ENCODE assay signal across 9 mouse cellular contexts in genomic region chr13:63432759-63433158, GRCm38 (mm10).
A peak's percentile ranks its signal among the peaks of the same experiment; 100 is the strongest.
DNase-seq lines count a peak whose midpoint lies in the region; ATAC-seq and TF ChIP-seq lines count a peak whose summit lies in the region.
"Had no signal": no experiment of that assay in that cellular context is flagged by ENCODE, and none has a peak within 500 bp of the region (broad histone marks: within the 10 kb centered on the region; RNA-seq: fewer than 3 reads in every experiment).

No protein-coding gene starts in this region.

- H3K4me1 ChIP-seq in forebrain, embryonic 10.5 days, result peaks cover 19% of the 10 kb centered on the region
- peaks cover 8% of the 10 kb centered on the region; the same call in 1 of the 2 replicates for H3K4me1 ChIP-seq in forebrain, embryonic 13.5 days
- no peaks in the 10 kb centered on the region for H3K4me1 ChIP-seq in midbrain, postnatal 0 days (ENCODE audit: insufficient read depth, low read length)
- H3K4me1 ChIP-seq in midbrain, embryonic 16.5 days (ENCODE audit: control insufficient read depth, insufficient read depth, low read length), result peaks cover 3% of the 10 kb centered on the region

- H3K4me3 ChIP-seq in forebrain, embryonic 10.5 days, result no peak overlapping the region
- H3K4me3 ChIP-seq in forebrain, embryonic 13.5 days, result no peak overlapping the region
- H3K4me3 ChIP-seq in midbrain, postnatal 0 days (ENCODE audit: low read depth, low read length), result no peak overlapping the region
- H3K4me3 ChIP-seq in midbrain, embryonic 16.5 days (ENCODE audit: low read depth, low read length), result no peak overlapping the region

- H3K27ac ChIP-seq in forebrain, embryonic 10.5 days, result no peak overlapping the region
- H3K27ac ChIP-seq in forebrain, embryonic 13.5 days, result no peak overlapping the region
- no peak overlapping the region for H3K27ac ChIP-seq in midbrain, postnatal 0 days (ENCODE audit: low read depth, low read length)
- no peak overlapping the region for H3K27ac ChIP-seq in midbrain, embryonic 16.5 days (ENCODE audit: low read length)

- H3K9me3 ChIP-seq in forebrain, embryonic 10.5 days, result no peaks in the 10 kb centered on the region
- H3K9me3 ChIP-seq in forebrain, embryonic 13.5 days (replicated peaks), result no peaks in the 10 kb centered on the region
- H3K9me3 ChIP-seq in midbrain, postnatal 0 days (ENCODE audit: low read length), result no peaks in the 10 kb centered on the region
- no peaks in the 10 kb centered on the region for H3K9me3 ChIP-seq in midbrain, embryonic 16.5 days (replicated peaks; ENCODE audit: control insufficient read depth, low read length, poor library complexity, severe bottlenecking)
- H3K9me3 ChIP-seq: midbrain, embryonic 12.5 days had no signal

- no peak overlapping the region for H3K9ac ChIP-seq in forebrain, embryonic 13.5 days
- no peak overlapping the region for H3K9ac ChIP-seq in midbrain, postnatal 0 days (replicated peaks; ENCODE audit: low read length, poor library complexity, severe bottlenecking)
- no peak overlapping the region for H3K9ac ChIP-seq in midbrain, embryonic 16.5 days (ENCODE audit: low read depth, low read length)
- H3K9ac ChIP-seq: midbrain, embryonic 12.5 days had no signal

- no peak for ATAC-seq in forebrain, embryonic 13.5 days
- no peak for ATAC-seq in midbrain, postnatal 0 days (ENCODE audit: low FRiP score)
- ATAC-seq in midbrain, embryonic 16.5 days, result no peak

- no peaks in the 10 kb centered on the region for H3K36me3 ChIP-seq in forebrain, embryonic 10.5 days (replicated peaks)
- H3K36me3 ChIP-seq in forebrain, embryonic 13.5 days (ENCODE audit: poor library complexity, severe bottlenecking), result no peaks in the 10 kb centered on the region
- H3K36me3 ChIP-seq in midbrain, postnatal 0 days (ENCODE audit: insufficient read depth, low read length), result no peaks in the 10 kb centered on the region
- no peaks in the 10 kb centered on the region for H3K36me3 ChIP-seq in midbrain, embryonic 16.5 days (ENCODE audit: control insufficient read depth, insufficient read depth, low read length)
- H3K36me3 ChIP-seq: midbrain, embryonic 12.5 days had no signal

- DNase-seq in forebrain, embryonic 10.5 days (ENCODE audit: extremely low spot score, low spot score), result peak; percentile 20
- no peak for DNase-seq in midbrain, postnatal 0 days (ENCODE audit: low spot score)
- DNase-seq in cerebellum, adult 9-11 months, result peak; percentile 41
- peak; percentile 17 to 37 for DNase-seq in natural killer cell, adult 2 months (ENCODE audit: low spot score in 2 of 2)
- DNase-seq in right cerebral cortex, adult 18-20 months, result no peak
- DNase-seq in urinary bladder, postnatal 4 days (ENCODE audit: low spot score in 2 of 2), result no peak

- no peak overlapping the region for H3K4me2 ChIP-seq in forebrain, embryonic 13.5 days
- H3K4me2 ChIP-seq in midbrain, postnatal 0 days (ENCODE audit: low read depth, low read length, poor library complexity, severe bottlenecking), result no peak overlapping the region
- H3K4me2 ChIP-seq in midbrain, embryonic 16.5 days (ENCODE audit: low read length), result no peak overlapping the region

- TF ChIP-seq CTCF in midbrain, postnatal 0 days (IDR thresholded peaks at IDR 0.05), result peak; percentile 58

- WGBS in forebrain, embryonic 10.5 days, result 86% methylated on average over 3 of the region's 3 CpGs
- 88% methylated on average over 3 of the region's 3 CpGs for WGBS in forebrain, embryonic 13.5 days
- WGBS in midbrain, postnatal 0 days, result 89% methylated on average over 3 of the region's 3 CpGs
- 92% methylated on average over 3 of the region's 3 CpGs for WGBS in midbrain, embryonic 16.5 days

- no peaks in the 10 kb centered on the region for H3K27me3 ChIP-seq in forebrain, embryonic 10.5 days (ENCODE audit: poor library complexity, severe bottlenecking)
- no peaks in the 10 kb centered on the region for H3K27me3 ChIP-seq in forebrain, embryonic 13.5 days
- no peaks in the 10 kb centered on the region for H3K27me3 ChIP-seq in midbrain, postnatal 0 days (ENCODE audit: insufficient read depth, low read length)
- H3K27me3 ChIP-seq in midbrain, embryonic 16.5 days (ENCODE audit: control insufficient read depth, insufficient read depth, low read depth, low read length), result no peaks in the 10 kb centered on the region
- H3K27me3 ChIP-seq: midbrain, embryonic 12.5 days had no signal

Comparison
In these comparisons a context has a peak if more than half of its experiments do, and no peak if none do; other contexts are left out.
1. DNase-seq: peak in forebrain, embryonic 10.5 days (single experiment), cerebellum, adult 9-11 months (single experiment) and natural killer cell, adult 2 months (2 of 2); none in midbrain, postnatal 0 days (single experiment), right cerebral cortex, adult 18-20 months (single experiment) and urinary bladder, postnatal 4 days (0 of 2).